Mouse (Mus musculus): ENCODE measurements around the gene Nol10.

DNA sequence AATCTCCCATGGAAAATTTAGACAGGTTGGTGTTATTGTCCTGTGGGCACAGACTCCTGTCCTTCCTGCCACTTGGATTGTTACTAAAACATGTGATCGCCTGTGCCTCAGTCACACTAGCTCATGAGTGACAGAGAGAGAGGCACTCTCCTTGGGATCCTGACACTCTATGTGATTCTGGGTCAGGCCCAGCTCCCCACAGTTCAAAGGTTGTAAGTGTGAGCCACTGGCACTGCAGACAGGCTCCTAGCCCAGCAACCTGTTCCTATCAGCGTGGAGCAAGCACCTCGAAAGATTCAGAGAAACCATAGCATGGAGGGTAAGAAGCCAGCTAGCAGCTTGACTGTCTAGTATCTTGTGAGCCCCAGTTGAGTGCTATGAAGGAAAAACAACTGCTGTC is 124.9 kb downstream of the Nol10 start:
- TF ChIP-seq POLR2A (IDR thresholded peaks at IDR 0.05; ENCODE audit: low read depth, low read length) (no peak), CTCF (IDR thresholded peaks at IDR 0.05; ENCODE audit: borderline replicate concordance, insufficient read depth, low read length) (no peak)
